Mouse (Mus musculus) layer of hippocampus, adult 18-20 months (tissue): Measurements from ENCODE around the gene Crhr2. TPM values are rescaled to one million over a fixed set of nuclear protein-coding genes. Genes with fewer than 3 reads are reported as not detected.

Experiments
- DNase-seq, 2 experiments: peaks; one replicate each; pipeline ENCODE4 v3.0.0; 2022; ENCODE audit warnings: low spot score in 2 of 2
- total RNA-seq, 2 experiments: library from RNA; stranded (reverse); gene quantifications; 2 replicates each; pipeline ENCODE4 v1.2.3; 2021

Crhr2 gene
- total RNA-seq, 2 experiments from 2014 or later = 2.3 to 4.9 TPM

GRCm38 (mm10) chr6:55049186-55049585, 83.6 kb downstream of the Crhr2 start:
- DNase-seq = no peak

DNA sequence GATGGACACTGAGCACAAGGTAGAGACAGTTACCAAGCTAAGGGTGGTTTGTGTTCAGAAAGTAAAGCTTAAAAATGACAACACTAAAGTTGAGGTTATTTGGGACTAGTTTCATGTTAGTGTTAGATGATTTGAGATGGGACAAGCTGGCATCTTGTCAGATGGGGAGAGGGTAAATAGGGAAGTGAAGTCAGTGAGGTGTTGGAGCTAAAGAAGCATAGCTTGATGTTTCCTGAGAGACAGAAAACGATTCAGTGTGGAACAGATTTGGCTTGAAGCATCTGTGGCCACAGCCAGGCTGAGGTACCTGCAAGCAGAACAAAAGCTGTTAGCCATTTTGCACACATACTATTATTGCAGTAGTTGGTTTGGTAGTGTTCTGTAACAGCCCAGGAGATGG, 87.5 kb downstream of the Crhr2 start:
- no peak for DNase-seq

GRCm38 (mm10) chr6:55044542-55044941, 88.3 kb downstream of the Crhr2 start:
- no peak for DNase-seq

DNA sequence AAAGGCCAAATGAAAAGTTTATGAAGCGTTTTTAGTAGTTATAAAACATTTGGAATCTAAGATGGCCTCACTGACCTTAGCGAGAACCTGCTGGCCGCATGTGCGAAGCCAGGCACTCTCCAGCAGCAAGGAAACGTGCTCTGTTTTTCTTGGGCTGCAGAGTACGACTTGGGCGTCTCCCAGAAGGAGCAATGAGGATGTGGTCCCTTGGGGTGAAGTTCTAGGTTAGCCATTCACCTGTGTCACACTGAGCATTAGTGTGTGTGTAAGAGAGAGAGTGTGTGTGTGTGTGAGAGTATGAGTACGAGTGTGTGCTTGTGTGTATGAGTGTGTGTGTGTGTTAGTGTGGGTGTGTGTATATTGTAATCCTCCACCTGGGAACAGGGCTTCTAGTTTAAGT, 89.6 kb downstream of the Crhr2 start:
- no peak for DNase-seq

Other genes with a start within 250 kb of the Crhr2 start
- 1 to 10 TPM; 4.3 to 4.8 TPM for gene Nod1, start 160.4 kb downstream of the Crhr2 start, total RNA-seq
- 10 to 100 TPM; 35.2 to 41.0 TPM for gene Ggct, start 140.1 kb downstream of the Crhr2 start, total RNA-seq
- gene Gars, start 95.0 kb downstream of the Crhr2 start, total RNA-seq = 100 to 1,000 TPM; 123 to 131 TPM
- gene Inmt, start 42.0 kb upstream of the Crhr2 start, total RNA-seq = 1 to 10 TPM; 1.4 to 1.8 TPM
- gene Mindy4, start 70.4 kb upstream of the Crhr2 start, total RNA-seq = 10 to 100 TPM in 1 of 2 experiments, 1 to 10 TPM in 1; 9.5 to 12.6 TPM
- 1 to 10 TPM in 1 of 2 experiments, under 1 TPM in 1; 0.43 to 1.2 TPM for gene Aqp1, start 203.4 kb upstream of the Crhr2 start, total RNA-seq
- not detected for gene Ghrhr, start 243.3 kb upstream of the Crhr2 start, total RNA-seq